Mouse (Mus musculus) NIH3T3 (cell line): Measurements from ENCODE around the gene Myo1d.

ENCODE experiments used
- DNase-seq: peaks from one replicate; pipeline ENCODE4 v3.0.0-alpha.2; 2012; ENCODE audit warnings: low read depth

Gene Myo1d

DNA sequence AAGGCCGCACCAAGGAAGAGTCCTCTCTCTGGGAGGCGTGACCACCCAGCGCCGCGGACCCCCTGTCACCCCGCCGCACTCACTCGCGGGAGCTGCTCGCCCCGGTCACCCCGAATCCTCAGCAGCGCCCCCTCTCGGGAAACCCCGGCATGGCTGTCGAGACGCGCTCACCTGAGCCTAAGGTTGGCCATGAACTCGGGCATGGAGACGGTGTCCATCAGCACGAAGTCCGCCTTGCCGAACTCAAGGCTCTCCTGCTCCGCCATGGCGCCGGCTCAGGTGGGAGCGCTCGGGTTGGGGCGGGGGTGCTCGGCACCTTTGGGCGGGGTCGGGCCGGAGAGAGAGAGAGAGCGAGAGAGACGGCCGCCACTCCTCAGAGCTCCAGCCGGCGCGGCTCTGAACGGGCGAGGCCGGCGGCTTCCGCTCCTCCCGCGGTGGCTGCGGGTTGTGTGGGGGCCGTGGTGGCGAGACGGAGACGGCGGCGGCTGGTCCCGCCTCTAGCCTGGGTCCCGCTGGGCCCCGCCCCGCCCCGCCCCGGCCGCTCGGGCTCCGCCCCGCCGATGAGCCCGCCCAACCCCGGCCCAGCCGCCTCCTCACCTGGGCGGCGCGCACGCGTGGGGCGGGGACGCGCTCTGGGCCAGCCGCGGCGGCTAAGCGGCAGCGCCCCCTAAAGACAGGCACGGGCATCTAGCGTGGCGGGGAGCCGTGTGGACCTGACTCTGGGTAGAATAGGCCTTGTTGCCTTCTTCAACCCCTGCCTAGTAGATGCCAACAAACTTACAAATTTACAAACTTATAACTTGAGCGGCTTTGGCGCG, at the start of gene Myo1d:
Gene Myo1d, minus strand, starts transcription at position 499 of the 818 bp plus-strand sequence.
- peak; percentile 97 for DNase-seq

DNA sequence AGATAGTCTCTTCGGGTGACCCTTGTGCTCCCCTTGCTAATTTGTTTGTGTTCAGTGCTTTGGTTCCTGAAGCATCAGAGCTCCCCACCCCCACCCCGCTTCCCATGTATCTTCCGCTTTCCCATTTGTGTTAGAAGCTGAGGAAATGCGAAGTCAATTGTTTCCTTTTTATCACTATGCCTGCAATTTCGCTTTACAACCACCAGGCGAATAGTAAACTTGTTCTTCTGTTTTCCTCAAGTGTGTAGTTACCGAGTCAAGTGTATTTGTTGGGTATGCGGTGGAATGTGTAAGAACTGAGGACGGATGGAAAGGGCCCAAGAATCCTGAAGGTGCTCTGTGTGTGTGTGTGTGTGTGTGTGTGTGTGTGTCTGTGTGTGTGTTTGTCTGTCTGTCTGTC, 42.0 kb upstream of the Myo1d start:
- DNase-seq: no peak

DNA sequence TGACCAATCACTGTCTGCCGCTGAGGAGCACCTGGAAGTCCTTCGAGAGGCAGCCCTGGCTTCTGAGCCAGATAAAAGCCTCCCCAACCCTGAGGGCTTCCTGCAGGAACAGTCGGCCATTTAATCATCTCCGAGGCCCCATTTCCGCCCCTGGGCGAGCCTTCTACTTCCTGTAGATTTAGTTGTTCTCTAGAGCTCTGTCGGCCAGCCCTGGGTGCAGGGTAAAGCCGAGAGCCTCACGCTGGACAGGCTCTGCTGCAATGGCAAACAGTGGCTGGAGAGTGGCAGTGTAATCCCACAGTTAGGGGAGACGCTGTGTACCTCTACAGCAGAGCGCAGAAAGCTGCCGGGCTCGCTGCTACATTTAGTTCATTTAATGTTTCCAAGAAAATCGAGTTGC, 41.5 kb upstream of the Myo1d start:
- no peak for DNase-seq

DNA sequence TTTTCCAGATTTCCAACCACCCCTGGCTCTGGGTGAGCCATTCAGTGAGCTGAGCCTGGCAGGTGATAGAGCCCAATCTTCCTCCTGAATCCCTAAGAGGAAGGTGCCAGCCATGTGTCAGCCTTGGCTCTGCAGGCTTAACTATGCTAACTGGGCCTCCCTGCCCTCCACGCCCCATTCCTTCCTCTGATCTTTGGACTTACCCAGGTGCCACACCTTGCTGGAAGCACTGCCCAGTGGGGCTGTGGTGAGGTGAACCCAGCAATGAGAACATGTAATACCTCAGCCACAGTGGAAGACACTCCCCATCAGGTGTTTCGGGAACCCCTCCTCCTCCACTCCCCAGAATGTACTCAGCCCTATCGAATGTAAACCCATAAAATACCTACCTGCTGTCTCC, 40.3 kb upstream of the Myo1d start:
- no peak for DNase-seq

DNA sequence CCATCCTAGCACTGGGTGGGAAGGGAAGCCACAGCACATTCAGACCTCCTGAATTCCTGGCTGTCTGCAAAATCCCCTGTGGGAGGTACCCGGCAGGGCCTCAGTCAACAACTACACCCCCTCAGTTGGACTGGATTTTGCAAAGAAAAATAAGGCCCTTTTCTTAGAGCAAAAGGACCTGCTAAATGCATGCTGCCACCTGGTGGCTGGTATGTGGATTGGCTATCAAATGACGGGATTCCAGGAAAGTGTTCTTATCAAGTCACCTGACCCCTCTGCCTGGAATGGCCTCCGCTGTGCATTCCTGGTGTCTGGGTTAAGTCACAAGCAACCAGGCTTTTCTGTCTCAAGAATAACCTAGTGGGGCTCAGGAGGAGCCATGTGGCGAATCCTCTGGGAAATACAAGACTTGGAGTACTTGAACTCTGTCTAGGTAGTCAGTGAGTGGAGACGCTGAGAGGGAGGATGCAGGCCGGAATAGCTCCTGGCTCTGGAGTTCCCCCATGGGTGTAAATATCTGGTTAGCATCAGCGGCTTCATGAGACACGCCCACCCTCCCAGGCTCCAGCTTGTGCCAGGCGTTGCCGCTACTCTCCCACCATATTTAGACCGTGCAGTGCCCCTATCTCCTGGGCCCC, 38.4 kb upstream of the Myo1d start:
- DNase-seq: peak; percentile 93

DNA sequence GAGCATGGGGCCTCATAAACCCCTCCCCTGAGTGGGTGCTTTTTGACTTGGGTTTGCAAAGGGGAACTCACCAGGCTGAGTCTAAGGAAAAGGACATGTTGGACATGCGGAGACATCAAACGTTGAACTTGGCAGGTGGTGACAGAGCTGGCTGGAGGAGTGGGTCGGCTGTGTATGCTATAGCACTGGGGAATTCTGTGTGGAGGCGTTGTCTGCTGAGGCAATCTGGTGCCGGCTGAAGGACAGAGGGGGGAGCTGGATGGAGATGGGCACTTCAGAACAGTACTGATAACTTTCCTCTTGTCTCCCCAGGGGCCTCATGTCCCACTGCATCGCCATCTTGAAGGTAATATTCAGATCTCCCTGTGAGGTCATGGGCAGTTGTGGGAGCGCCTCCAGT, 35.5 kb upstream of the Myo1d start:
- no peak for DNase-seq

DNA sequence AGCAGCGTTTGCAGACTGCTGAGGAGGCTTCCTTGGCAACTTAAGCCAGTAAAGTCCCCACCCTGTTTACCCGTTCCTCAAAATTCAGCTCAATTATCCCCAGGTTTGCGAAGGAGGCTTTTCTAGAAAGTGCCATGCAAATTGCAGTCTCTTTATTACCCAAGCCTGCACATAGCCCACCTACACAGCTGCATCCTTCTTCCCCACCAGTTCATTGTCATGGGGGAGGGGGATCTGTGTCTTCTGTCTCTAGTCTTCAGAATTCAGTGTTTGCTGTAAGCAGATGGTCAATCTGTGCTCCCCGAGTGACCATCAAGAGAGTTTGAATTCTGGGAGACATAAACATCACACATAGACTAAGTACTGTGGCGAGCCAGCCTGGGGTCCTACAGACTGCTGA, 31.3 kb upstream of the Myo1d start:
- no peak for DNase-seq

DNA sequence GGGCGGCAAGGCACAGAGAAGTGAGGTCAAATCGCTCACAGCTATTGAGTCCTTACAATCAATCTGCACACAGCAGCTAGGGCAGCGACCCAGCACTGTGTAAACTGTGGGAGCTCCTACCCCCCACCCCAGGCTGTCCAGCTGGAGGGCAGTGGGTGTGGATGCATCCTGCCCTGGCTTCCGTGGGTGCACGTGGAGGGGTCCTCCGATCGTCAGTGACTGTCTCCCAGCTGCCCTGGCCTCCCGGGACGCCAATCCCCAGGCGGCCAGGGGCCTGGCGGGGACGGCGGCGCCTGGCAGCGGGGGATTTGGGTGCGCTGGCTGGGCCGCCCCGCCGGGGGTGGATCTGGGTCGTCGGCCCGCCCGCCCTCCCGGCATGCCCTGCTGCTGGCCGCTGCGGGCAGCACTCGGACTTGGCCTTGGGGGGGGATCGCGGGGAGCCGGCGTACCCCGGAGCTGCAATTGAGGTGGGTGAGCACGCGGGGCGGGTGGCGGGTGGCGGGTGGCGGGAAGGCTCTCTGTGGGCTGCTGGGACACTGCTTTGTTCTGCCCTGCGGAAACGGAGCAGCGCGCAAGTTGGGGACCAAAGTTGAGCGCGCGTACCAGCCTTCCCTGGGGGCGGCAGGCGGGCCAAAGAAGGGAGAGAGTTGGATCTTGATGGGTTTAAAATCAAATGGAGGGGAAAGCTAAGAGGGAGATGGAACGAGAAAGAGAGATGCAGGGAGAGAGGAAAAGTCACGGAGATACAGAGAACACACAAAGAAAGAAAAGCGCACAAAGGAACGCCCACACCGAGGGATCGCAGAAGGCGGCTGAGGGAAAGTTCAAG, 30.4 kb upstream of the Myo1d start, which contains the start of gene Tmem98:
Gene Tmem98, plus strand, starts transcription at position 183 of the 829 bp plus-strand sequence.
- DNase-seq: peak; percentile 72

DNA sequence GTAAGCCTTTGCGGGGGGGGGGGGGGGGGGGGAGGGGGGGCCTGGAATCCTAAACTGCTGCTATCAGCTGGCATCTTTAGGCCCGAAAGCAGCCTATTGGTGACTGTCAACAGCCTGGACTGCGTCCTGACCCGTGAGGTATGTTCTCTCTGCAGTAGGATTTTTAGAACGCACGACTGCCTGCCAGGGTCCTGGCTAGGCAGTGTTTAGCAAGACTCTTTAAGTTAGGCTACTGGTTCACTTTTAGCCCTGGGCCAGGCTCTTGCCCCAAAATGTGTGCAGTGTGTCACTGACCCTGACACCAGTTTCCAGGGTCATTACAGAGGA, 29.8 kb upstream of the Myo1d start:
- no peak for DNase-seq

DNA sequence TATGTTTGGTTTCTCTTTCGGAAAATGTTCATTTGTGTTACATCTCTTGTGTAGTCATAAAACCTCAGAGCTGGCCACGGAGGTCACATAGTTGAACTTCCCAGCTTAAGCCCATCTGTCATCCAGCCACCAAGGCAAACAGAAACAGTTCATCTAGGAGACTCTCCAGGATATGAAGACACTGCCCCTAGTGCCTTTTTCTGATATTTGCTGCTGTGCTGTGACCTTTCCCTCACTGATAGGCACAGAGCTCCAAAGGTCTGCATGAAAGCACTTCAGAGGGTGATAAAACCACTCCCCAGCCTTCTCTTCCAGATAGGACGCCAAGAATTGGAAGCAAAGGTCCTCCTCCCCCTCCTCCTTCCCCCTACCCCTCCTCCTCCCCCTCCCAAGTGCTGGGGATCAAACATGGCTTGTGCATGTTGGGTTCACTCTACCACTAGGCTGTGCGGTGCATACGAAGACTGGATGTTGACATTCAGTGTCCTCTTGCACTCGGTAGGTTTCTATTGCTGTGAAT, 28.8 kb upstream of the Myo1d start:
- DNase-seq: peak; percentile 80

DNA sequence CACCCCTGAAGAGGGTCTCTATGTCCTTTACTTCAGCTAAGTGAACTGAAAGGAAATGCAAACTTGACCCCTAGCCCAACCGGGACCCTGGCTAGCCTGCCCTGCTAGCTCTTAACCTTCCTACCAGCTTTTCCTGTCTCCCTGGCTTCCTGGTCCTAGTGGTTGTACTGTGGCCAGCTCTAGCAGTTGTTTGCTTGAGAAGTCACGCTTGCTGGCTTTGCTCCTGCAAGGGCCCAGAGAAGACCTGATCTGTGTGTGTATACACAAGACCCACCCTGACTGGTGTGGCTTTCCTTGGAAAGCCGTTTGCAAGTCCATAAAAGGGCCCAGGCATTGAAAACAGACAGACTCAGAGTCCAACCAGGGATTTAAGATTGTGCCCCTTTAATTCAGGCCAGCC, 22.9 kb upstream of the Myo1d start:
- peak; percentile 26 for DNase-seq

DNA sequence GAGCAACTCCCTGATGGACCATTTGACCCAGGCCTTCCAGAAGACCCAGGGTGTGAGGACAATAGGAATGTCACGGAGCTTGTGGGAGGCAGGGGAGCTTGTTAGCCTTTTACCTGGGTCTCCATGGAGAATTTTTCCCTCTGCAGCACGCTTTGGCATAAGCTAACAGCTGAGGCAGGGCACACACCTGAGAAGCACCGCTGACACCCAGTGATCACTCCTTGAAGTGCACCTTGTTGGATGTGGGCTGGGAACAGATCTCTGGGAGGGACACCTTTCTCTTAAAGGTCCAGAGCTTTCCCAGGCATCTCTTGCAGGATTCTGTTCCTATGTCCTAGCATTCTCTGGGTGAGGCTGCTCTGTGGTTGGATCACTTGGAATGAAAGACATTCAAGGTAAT, 20.2 kb upstream of the Myo1d start:
- no peak for DNase-seq

DNA sequence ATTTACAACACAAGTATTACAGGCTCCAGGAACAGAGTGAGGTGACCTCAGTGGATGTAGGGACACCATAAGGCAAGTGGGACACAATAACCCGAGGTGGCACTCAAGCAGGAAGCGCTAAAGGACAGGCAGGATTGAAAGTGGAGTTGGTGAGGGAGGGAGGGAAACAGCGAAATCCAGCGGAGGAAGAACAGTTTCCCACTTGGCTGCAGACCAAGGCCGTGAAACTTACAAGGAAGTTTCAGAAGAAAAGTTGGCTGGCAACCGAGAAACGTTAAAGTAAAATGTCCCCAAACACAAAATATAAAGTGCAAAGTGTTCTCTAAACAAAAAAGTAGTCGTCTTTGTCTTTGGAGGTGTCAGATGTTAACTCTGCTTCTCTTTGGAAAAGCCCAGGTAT, 15.6 kb upstream of the Myo1d start:
- no peak for DNase-seq

DNA sequence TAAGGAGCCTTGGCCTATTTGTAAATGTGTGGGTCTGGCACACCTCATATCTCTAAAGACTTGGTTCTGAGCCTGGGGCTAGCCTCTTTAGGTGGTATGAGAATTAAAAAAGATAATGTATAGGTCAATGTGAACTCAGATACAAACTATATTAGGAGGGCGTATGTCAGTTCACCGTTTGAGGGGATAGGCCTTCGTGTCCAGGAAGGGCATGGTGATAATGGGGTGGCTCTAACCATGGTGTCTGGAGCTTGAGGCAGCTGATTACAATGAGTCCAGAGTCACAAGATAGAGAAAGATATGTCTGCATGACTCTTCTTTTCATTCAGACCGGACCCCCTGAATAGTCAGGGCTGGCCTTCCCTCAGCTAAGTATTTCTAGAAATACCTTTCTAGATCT, 14.5 kb upstream of the Myo1d start:
- DNase-seq: no peak

DNA sequence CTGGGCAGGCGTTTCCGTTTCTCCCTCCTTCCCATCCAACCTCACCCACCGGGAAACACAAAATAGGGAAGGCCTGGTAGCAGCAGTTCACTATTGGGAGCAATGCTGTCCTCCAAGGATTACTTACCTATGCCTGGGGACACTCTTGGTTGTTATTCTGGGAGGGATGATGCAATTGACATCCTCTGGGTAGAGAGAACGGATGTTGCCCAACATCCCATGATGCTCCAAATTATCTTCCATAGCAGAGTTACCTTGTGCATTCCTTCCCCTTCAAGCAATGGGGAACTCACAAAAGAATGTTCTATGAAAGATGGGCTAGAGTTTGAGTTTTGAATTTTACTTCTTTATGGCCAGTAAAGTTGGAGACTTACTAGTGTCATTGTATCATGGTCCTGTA, 13.6 kb upstream of the Myo1d start:
- DNase-seq: no peak

DNA sequence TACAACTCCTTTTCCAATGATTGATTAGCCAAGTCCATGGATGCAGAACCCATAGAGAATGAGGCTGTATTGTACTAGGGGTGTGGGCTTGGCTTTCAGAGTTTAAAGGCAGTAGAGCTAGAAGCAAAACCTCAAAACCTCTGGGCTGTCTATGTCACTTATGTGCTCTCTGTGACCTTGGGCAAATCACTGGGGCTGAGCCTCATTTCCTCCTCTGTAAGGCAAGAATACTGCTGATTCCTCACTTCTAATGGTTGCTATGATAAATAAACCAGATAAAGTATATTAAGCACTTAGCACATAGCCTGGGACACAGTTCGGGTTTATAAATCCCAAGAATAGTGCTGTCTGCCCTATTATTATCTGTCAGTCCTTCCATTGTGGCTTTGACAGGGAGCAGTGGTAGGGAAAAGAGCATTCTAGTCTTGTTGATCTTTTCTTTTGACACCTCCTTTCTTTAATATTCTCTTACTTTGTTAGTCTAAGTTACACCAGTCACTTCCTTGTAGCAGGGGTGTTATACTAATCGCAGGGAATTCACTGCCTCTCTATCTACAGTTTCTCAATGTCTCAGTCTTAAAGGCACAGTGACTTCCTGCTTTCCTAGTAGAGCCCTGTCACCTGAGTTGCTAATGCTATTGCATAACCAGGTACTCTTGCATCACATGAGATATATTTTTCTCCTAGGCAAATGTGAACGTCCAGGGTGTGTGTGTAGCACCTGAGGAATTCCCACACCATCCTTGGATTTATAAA, 12.0 kb upstream of the Myo1d start:
- no peak for DNase-seq

DNA sequence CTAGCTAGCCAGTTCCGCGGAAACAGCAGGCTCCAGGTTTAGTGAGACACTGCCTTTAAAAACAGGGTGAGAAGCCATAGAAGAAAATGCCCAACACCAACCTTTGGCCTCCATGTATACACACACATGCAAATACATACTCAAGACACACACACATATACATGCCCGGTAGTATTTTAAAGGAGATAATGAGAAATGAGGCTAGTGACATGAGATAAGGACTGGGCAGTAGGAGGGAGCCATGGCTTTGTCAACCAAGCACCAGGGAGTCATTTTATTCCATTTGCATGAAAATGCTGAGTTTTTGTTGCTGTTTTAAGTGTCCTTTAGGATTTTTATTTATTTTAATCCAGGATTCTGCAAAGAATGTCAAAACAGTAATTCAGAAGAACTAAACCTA, 10.6 kb upstream of the Myo1d start:
- DNase-seq: no peak

DNA sequence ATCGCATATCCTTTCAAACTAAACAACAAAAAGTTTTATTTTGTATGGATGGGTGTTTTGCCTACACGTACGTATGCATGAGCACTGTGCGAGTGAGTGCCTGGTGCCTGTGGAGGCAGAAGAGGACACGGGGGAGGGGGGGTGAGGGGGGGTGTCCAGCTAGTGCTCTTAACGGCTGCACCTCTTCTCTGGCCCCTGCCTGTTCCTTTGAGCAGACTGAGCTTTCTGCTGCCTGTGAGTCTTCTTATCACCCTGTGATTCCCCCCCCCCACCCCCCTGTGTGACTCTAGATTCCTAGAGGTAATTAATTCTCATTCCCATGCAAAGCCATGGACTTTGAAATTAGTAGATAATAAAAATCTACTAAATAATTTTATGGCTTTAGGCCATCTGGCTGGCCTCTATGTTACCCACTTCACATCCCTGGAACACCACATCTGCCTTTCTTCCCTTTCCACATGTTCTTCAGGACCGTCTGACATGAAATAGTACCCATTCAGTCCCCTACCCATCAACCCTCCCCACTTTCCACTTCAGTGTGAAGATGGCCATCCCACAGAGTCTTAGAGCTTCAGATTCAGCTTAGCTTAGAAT, 9.9 kb upstream of the Myo1d start:
- no peak for DNase-seq

DNA sequence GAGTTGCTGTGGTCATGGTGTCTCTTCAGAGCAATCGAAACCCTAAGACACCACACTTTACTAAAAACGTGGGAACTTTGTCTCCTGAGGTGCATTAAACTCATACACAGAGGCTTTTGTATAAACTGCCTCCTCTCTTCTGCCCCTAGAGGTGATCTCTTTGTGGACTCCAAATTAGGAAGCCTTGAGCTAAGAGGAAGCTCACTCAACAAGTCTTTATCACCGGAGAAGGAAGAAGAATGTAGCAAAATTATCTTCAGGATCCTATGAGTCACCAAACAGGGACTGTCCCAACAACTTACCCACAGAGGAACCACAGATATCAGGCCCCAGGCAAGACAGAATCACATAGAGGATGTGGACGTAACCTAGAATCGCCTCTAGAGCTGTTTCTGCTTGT, 5.8 kb upstream of the Myo1d start:
- DNase-seq: no peak

DNA sequence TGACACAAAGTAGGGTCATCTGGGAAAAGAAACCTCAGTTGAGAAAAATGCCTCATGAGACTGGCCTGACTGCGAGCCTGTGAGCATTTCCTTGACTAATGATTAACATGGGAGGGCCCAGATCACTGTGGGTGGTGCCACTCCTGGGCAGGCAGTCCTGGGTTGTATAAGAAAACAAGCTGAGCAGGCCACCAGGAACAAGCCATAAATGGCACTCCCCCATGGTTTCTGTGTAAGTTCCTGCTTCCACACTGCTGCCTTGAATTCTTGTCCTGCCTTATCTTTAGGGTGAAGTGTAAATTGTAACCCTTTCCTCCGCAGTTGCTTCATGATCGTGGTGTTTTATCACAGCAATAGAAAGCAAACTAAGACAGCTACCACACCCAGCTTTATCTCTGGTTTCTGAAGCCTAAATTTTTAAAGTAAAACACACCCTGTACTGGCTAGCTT, 4.5 kb upstream of the Myo1d start:
- peak; percentile 37 for DNase-seq

DNA sequence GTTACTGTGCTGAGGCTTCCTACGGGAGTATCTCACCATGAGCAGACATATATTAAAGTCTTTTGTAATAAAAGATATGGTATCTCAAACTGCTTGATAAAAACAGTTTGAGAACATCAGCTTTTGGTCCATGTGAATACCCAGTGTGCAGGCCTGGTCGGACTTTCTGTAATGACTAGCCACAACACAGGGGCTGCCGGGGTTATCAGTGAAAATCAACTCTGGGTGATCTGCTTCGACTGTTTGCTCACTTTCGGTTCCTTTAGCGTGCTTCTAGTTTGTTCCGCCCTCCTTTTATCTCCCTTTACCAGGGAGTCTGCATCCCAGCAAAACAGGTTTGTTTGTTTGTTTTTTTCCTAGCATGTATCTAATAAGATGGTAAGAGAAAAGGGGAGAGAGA, 3.6 kb upstream of the Myo1d start:
- no peak for DNase-seq

DNA sequence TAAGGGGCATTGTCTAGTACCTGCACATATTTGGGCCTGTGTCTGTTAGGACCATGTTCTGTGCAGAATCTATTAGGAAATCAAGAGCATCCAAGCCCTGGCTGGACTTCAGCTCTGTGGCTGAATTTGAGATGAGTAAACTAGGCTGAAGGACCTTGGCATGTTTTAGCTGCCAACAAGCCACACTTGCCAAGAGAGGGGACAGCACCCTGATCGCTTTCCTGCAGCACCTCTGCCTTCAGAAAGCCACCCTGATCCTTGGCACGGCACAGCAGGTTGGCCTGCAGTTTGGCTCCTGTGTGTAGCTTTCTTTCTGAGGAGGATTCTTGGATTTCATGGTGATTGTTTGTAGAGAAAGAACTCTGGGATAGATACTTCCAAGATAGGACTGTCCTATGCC, 1.7 kb upstream of the Myo1d start:
- DNase-seq: no peak
